Mouse (Mus musculus): ENCODE data around the gene Gucd1.

- no peak for TF ChIP-seq POLR2A (IDR thresholded peaks at IDR 0.05; ENCODE audit: extremely low read depth, insufficient read depth, low read length)
- TF ChIP-seq CTCF (IDR thresholded peaks at IDR 0.05; ENCODE audit: low read depth, low read length), result no peak
Measured at GRCm38 (mm10) chr10:75556026-75556425, 38.3 kb upstream of the Gucd1 start.

All from liver, adult 2 months (tissue).